Mouse (Mus musculus) lung, embryonic 14.5 days (tissue): ENCODE data around the gene Foxk1. TPM values are rescaled to one million over a fixed set of nuclear protein-coding genes. Genes with fewer than 3 reads are reported as not detected.
A peak's percentile ranks its signal among the peaks of the same experiment; 100 is the strongest.

Experiments used
- ATAC-seq: fragments of 200-750 bp; cut with Nextera tagmentation; 2 replicates; pipeline ENCODE4 v1.8.0; 2017; ENCODE audit warnings: mild to moderate bottlenecking, moderate TSS enrichment, moderate library complexity; ENCODE audit not compliant: insufficient read depth
- DNase-seq: peaks from one replicate; pipeline ENCODE4 v3.0.0-alpha.2; 2015
- H3K27ac ChIP-seq: fragments of 300-500 bp; sonication (generic); 2 replicates; pipeline ENCODE4 v1.5.1; 2014; ENCODE audit warnings: low read depth, mild to moderate bottlenecking, moderate library complexity
- H3K27me3 ChIP-seq: fragments of 300-500 bp; sonication (generic); 2 replicates; pipeline ENCODE4 v1.6.1; 2014; ENCODE audit warnings: low read length, control low read depth; ENCODE audit not compliant: insufficient read depth
- H3K36me3 ChIP-seq: fragments of 300-500 bp; sonication (generic); 2 replicates; pipeline ENCODE4 v1.6.1; 2014; ENCODE audit warnings: control low read depth; ENCODE audit not compliant: insufficient read depth
- H3K4me1 ChIP-seq: fragments of 300-500 bp; sonication (generic); 2 replicates; pipeline ENCODE4 v1.6.1; 2014; ENCODE audit warnings: antibody characterized with exemption, control low read depth; ENCODE audit not compliant: insufficient read depth
- H3K4me2 ChIP-seq: fragments of 300-500 bp; sonication (generic); 2 replicates; pipeline ENCODE4 v1.6.1; 2014; ENCODE audit warnings: mild to moderate bottlenecking
- H3K4me3 ChIP-seq: fragments of 300-500 bp; sonication (generic); 2 replicates; pipeline ENCODE4 v1.5.1; 2014; ENCODE audit warnings: low read depth, low read length
- H3K9ac ChIP-seq: fragments of 300-500 bp; sonication (generic); 2 replicates; pipeline ENCODE4 v1.6.1; 2014
- H3K9me3 ChIP-seq: fragments of 300-500 bp; sonication (generic); 2 replicates; pipeline ENCODE4 v1.6.1; 2016; ENCODE audit warnings: low read depth, low read length, control low read depth
- CTCF ChIP-seq: IDR thresholded peaks from 2 replicates; pipeline ENCODE4 v1.5.1; 2016; ENCODE audit warnings: antibody characterized with exemption, low read depth
- WGBS: fragments of 180-500 bp; shearing (Covaris S2); extraction: QIAGEN DNeasy Blood & Tissue Kit; methylation state at CpG from one replicate; pipeline ENCODE4 v1.1.7; 2014; 5-methylcytosine and 5-hydroxymethylcytosine counted together
- polyA plus RNA-seq: library from polyadenylated mRNA; unstranded; fragments of >200 nt; fragmentation: Nextera tagmentation; extraction: Ambion mirVana; gene quantifications from 2 replicates; pipeline ENCODE4 v1.2.1, GENCODE M21; 2014

Foxk1 gene
- polyA plus RNA-seq, 1 experiment from 2014 or later: 7.9 TPM

GRCm38 (mm10) chr5:142424627-142425349 is 23.5 kb downstream of the Foxk1 start:
- Histone ChIP-seq H3K27ac (peak overlapping the region; percentile 92), H3K9ac (no peak overlapping the region), H3K4me2 (peak overlapping the region; percentile 48), H3K27me3 (no peaks in the 10 kb centered on the region), H3K4me3 (no peak overlapping the region), H3K9me3 (no peaks in the 10 kb centered on the region), H3K4me1 (peaks cover 19% of the 10 kb centered on the region), H3K36me3 (peaks cover 14% of the 10 kb centered on the region)
- peak; percentile 80 for DNase-seq
- 25% methylated on average over 13 of the region's 13 CpGs for WGBS
- TF ChIP-seq CTCF: no peak
- peak; percentile 82 for ATAC-seq

DNA sequence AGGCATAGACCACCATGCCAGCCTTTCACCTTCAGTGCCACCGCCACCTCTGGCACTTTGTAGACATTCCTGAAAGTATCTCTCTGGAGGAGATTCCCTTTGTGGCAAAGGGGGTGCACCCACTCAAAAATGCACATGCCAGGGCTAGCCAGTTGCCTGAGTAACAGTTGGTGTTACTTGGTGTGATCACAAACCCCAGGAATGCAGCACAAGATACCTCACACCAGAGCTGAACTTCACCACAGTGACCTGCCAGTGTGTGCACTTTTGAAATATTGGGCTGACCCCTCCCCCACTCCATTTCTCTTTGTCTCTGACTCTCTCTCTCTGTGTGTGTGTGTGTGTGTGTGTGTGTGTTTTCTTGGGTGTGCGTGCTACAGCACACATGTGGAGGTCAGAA is 25.2 kb downstream of the Foxk1 start:
- H3K9ac ChIP-seq: no peak overlapping the region
- H3K27ac ChIP-seq: no peak overlapping the region
- H3K4me1 ChIP-seq: peaks cover 19% of the 10 kb centered on the region
- DNase-seq: no peak
- TF ChIP-seq CTCF: no peak
- no peak overlapping the region for H3K4me2 ChIP-seq
- ATAC-seq: no peak
- H3K4me3 ChIP-seq: no peak overlapping the region
- H3K36me3 ChIP-seq: peaks cover 6% of the 10 kb centered on the region; the same call in 1 of the 2 replicates
- no peaks in the 10 kb centered on the region for H3K9me3 ChIP-seq
- H3K27me3 ChIP-seq: no peaks in the 10 kb centered on the region
- 83% methylated on average over 2 of the region's 2 CpGs for WGBS

DNA sequence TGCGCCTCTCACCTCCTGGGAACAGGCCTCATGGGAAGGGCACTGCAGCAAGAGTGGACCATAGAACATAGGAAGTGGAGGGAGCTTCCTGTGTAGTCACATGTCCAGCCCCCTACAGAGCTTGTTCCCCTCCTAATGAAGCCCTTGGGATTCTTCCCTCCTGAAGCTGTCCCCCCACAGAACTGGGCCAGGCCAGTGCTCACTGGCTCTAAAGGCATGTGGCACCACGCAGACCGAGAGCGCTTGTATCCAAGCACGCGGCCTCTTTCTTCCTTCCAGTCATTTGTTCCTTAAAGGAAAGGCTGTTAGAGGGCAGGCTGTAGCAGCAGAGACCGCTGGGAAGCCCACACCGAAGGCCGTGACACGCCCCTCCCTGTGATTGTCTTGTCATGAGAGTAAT is 26.6 kb downstream of the Foxk1 start:
- no peak for TF ChIP-seq CTCF
- DNase-seq: no peak
- 80% methylated on average over 10 of the region's 10 CpGs for WGBS
- ATAC-seq: no peak
- no peak overlapping the region for H3K4me3 ChIP-seq
- H3K4me1 ChIP-seq: peaks cover 23% of the 10 kb centered on the region
- no peaks in the 10 kb centered on the region for H3K9me3 ChIP-seq
- H3K9ac ChIP-seq: no peak overlapping the region
- no peaks in the 10 kb centered on the region for H3K27me3 ChIP-seq
- peaks cover 6% of the 10 kb centered on the region; the same call in 1 of the 2 replicates for H3K36me3 ChIP-seq
- no peak overlapping the region for H3K4me2 ChIP-seq
- H3K27ac ChIP-seq: peak overlapping the region; percentile 54; the same call in 1 of the 2 replicates

DNA sequence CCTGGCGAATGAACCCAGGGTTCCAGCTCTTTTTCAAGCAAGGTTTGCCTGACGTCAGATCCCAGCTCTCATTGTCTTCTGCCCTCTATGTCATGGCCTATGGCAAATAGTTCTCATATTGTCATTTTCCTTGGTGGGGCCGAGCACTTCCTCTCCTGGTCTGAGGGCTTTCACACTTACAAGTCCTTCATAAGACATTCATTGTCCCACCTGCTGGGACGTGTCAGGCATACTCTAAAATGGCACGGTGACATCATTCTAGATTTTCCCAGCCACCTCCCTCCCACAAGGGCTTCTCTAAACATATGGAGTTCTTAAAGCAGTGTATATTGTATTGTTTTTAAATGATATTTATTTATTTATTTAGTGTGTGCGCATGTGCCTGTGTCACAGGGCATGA is 27.4 kb downstream of the Foxk1 start:
- no peak overlapping the region for H3K4me2 ChIP-seq
- TF ChIP-seq CTCF: no peak
- H3K27ac ChIP-seq: no peak overlapping the region
- 68% methylated on average over 6 of the region's 6 CpGs for WGBS
- H3K4me3 ChIP-seq: no peak overlapping the region
- DNase-seq: no peak
- no peaks in the 10 kb centered on the region for H3K9me3 ChIP-seq
- H3K9ac ChIP-seq: no peak overlapping the region
- peaks cover 23% of the 10 kb centered on the region for H3K4me1 ChIP-seq
- ATAC-seq: no peak
- no peaks in the 10 kb centered on the region for H3K27me3 ChIP-seq
- H3K36me3 ChIP-seq: peaks cover 6% of the 10 kb centered on the region; the same call in 1 of the 2 replicates

DNA sequence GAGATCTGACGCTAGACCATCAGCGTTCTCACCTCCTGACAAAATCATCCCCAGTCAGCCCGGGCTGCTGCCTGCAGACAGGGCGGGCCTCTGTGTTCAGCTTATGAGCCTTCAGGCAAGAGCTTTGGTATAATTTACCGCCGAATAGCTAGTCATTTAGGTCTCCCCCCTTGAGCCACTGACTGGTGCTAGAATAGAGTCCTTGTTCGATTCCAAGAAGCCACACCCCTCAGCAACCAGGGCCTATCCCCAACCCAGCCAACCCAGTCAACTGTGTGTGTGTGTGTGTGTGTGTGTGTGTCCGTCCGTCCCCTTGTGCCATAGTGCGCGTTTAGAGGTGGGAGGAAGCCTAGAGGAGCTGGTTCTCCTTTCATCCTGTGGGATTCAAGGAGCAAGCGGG is 29.7 kb downstream of the Foxk1 start:
- ATAC-seq (peak; percentile 42), DNase-seq (no peak)
- Histone ChIP-seq H3K27me3 (no peaks in the 10 kb centered on the region), H3K9ac (no peak overlapping the region), H3K9me3 (no peaks in the 10 kb centered on the region), H3K4me2 (no peak overlapping the region), H3K4me3 (no peak overlapping the region), H3K4me1 (peaks cover 7% of the 10 kb centered on the region), H3K36me3 (peaks cover 18% of the 10 kb centered on the region), H3K27ac (no peak overlapping the region)
- 71% methylated on average over 12 of the region's 12 CpGs for WGBS
- TF ChIP-seq CTCF: no peak

DNA sequence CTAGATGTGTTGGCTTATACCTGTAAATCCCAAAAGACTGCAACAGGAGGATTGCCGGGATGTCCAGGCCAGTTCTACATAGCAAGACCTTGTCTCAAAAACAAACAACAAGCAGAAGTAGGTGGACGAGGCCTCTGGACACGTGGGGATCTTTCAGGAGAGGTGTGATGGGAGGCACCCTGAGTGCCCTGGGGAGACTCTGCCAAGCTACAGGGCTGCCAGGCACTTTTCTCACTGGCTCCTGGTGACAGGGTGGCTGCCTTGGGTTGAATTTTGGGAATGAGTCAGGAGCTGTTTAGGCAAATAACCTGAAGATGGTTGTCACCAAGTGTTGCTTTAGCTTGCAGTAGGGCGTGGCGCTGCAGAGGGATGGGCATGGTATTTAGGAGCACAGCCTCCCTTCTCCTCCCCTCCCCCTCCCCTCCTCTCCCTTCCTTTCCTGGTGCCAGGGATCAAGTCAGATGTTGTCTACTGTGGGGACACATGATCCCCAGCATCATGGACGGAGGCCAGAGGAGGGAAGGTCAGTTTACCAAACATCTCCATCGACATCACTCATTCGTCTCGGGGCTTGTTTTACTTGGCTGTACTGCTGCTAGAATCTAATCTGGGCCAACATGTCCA is 30.6 kb downstream of the Foxk1 start:
- peak; percentile 21; the same call in 1 of the 2 replicates for ATAC-seq
- H3K9ac ChIP-seq: no peak overlapping the region

GRCm38 (mm10) chr5:142432695-142433094 is 31.4 kb downstream of the Foxk1 start:
- H3K36me3 ChIP-seq: peaks cover 18% of the 10 kb centered on the region
- H3K27me3 ChIP-seq: no peaks in the 10 kb centered on the region
- no peak overlapping the region for H3K4me3 ChIP-seq
- 78% methylated on average over 4 of the region's 4 CpGs for WGBS
- ATAC-seq (no peak), DNase-seq (no peak)
- no peak for TF ChIP-seq CTCF
- no peak overlapping the region for H3K27ac ChIP-seq
- no peaks in the 10 kb centered on the region for H3K9me3 ChIP-seq
- no peak overlapping the region for H3K4me2 ChIP-seq
- H3K4me1 ChIP-seq: peaks cover 5% of the 10 kb centered on the region
- H3K9ac ChIP-seq: no peak overlapping the region

More for the DNA sequence above, 30.6 kb downstream of the Foxk1 start:
- no peak overlapping the region for H3K4me3 ChIP-seq
- H3K4me2 ChIP-seq: no peak overlapping the region
- no peak overlapping the region for H3K27ac ChIP-seq
- H3K9me3 ChIP-seq: no peaks in the 10 kb centered on the region
- 47% methylated on average over 9 of the region's 9 CpGs for WGBS
- peaks cover 7% of the 10 kb centered on the region for H3K4me1 ChIP-seq
- H3K27me3 ChIP-seq: no peaks in the 10 kb centered on the region
- peaks cover 21% of the 10 kb centered on the region for H3K36me3 ChIP-seq
- DNase-seq: peak; percentile 66
- TF ChIP-seq CTCF: no peak
